Mouse (Mus musculus) midbrain, embryonic 13.5 days (tissue): ENCODE measurements at regions not wholly inside any gene's neighbourhood (a gene's known extent, or its start where the extent isn't known, plus 50 kb on each side); places are given as distances from the start of the nearest gene placed in this dataset.

Experiments used
- ATAC-seq: fragments of 200-750 bp; cut with Nextera tagmentation; 2 replicates; pipeline ENCODE4 v1.8.0; 2017; ENCODE audit warnings: mild to moderate bottlenecking, moderate TSS enrichment, moderate library complexity
- H3K27ac ChIP-seq: fragments of 300-500 bp; sonication (generic); 2 replicates; pipeline ENCODE4 v1.5.1; 2015; ENCODE audit warnings: inconsistent platforms, mild to moderate bottlenecking, moderate library complexity
- H3K27me3 ChIP-seq: fragments of 300-500 bp; sonication (generic); 2 replicates; pipeline ENCODE4 v1.6.1; 2015; ENCODE audit warnings: mild to moderate bottlenecking, inconsistent platforms
- H3K36me3 ChIP-seq: fragments of 300-500 bp; sonication (generic); 2 replicates; pipeline ENCODE4 v1.6.1; 2015; ENCODE audit warnings: mild to moderate bottlenecking, inconsistent platforms
- H3K4me1 ChIP-seq: fragments of 300-500 bp; sonication (generic); replicated peaks from 2 replicates; pipeline ENCODE4 v1.6.1; 2015; ENCODE audit warnings: inconsistent platforms
- H3K4me2 ChIP-seq: fragments of 300-500 bp; sonication (generic); replicated peaks from 2 replicates; pipeline ENCODE4 v1.6.1; 2015; ENCODE audit warnings: moderate library complexity, mild to moderate bottlenecking, inconsistent platforms
- H3K4me3 ChIP-seq: fragments of 300-500 bp; sonication (generic); replicated peaks from 2 replicates; pipeline ENCODE4 v1.5.1; 2015; ENCODE audit warnings: mild to moderate bottlenecking, inconsistent platforms
- H3K9ac ChIP-seq: fragments of 300-500 bp; sonication (generic); replicated peaks from 2 replicates; pipeline ENCODE4 v1.6.1; 2015; ENCODE audit warnings: mild to moderate bottlenecking, inconsistent platforms
- H3K9me3 ChIP-seq: fragments of 300-500 bp; sonication (generic); 2 replicates; pipeline ENCODE4 v1.6.1; 2016; ENCODE audit warnings: mild to moderate bottlenecking, inconsistent platforms
- WGBS: fragments of 180-500 bp; shearing (Covaris S2); methylation state at CpG from one replicate; pipeline ENCODE4 v1.1.7; 2015; 5-methylcytosine and 5-hydroxymethylcytosine counted together

DNA sequence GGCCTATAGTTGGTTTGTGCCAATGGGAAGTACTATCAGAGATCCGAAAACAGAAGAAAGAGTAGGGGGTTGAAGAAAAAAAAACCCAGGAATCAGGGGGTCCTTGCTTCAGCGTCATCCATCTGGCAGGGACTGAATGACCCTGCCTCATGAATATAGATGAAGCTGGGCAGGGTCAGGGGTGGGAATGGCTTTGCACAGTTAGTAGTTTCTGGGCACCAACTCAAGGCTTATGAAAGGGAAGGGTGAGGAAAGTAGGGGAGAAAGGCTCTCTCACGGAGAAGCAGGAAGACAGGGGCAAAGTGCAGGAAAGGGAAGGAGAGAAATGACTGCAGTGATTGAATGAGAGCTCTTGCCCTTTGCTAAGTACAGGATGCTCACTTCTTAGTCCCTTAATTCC, 451.3 kb upstream of the Gm6657 start:
- H3K27ac ChIP-seq: no peak overlapping the region
- 23% methylated on average over 3 of the region's 3 CpGs for WGBS
- no peaks in the 10 kb centered on the region for H3K36me3 ChIP-seq
- no peak for ATAC-seq
- H3K9me3 ChIP-seq: no peaks in the 10 kb centered on the region
- H3K4me3 ChIP-seq: no peak overlapping the region
- no peak overlapping the region for H3K4me2 ChIP-seq
- no peak overlapping the region for H3K9ac ChIP-seq
- H3K4me1 ChIP-seq: peaks cover 6% of the 10 kb centered on the region; the same call in 1 of the 2 replicates
- H3K27me3 ChIP-seq: no peaks in the 10 kb centered on the region

DNA sequence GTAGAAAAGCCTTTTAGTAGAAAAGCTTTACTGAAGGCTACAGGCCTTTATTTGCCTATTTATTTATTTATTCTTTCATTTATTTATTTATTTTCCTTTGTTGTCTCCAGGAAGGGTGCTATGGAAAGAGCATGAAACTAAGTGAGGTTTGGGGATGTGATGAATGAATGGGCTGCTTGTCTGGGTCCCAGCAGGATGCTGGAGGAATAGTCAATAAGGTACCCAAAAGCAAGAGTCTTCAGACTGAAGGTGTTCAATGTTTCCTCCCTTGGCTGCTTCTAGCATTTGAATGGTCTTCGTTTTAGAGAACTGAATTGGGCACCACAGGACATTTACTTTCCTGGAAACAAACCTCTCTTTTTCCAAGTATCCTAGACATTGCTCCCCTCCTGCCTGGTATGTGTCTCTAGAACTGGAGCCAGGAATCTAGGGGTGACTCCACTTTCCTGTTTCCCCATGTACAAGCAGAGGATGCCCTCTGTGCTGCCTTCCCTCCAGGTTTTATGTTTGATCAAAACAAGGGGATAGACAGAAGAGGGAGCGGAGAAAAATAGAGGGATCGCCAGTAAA, 444.5 kb upstream of the Gm6657 start:
- Histone ChIP-seq H3K9ac (no peak overlapping the region), H3K27me3 (no peaks in the 10 kb centered on the region), H3K4me1 (no peaks in the 10 kb centered on the region), H3K27ac (no peak overlapping the region), H3K36me3 (no peaks in the 10 kb centered on the region), H3K9me3 (no peaks in the 10 kb centered on the region), H3K4me3 (no peak overlapping the region), H3K4me2 (no peak overlapping the region)
- ATAC-seq: no peak
- WGBS: 72% methylated on average over 3 of the region's 3 CpGs

DNA sequence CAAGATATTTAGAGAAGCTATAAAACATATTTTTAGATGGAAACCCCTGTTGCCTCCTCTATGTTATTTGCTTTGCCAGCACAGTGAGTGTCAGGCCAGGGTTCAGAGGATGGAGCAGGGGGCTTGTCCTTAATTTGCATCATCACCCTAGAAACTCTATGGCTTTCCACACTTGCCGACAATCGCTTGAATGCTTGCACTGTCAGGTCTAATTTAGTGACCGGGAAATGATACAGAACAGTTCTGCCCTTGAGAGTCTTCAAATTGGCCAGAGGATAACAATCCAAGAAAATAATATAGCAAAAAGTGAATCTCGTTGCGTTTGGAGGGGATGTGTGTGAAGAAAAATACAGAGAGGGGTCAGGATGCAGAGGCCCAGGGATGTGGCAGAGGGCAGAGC, 441.9 kb upstream of the Gm6657 start:
- no peak overlapping the region for H3K4me2 ChIP-seq
- H3K4me3 ChIP-seq: no peak overlapping the region
- H3K36me3 ChIP-seq: no peaks in the 10 kb centered on the region
- H3K9ac ChIP-seq: no peak overlapping the region
- ATAC-seq: no peak
- WGBS: 87% methylated on average over 5 of the region's 5 CpGs
- no peak overlapping the region for H3K27ac ChIP-seq
- H3K4me1 ChIP-seq: no peaks in the 10 kb centered on the region
- H3K27me3 ChIP-seq: no peaks in the 10 kb centered on the region
- no peaks in the 10 kb centered on the region for H3K9me3 ChIP-seq

DNA sequence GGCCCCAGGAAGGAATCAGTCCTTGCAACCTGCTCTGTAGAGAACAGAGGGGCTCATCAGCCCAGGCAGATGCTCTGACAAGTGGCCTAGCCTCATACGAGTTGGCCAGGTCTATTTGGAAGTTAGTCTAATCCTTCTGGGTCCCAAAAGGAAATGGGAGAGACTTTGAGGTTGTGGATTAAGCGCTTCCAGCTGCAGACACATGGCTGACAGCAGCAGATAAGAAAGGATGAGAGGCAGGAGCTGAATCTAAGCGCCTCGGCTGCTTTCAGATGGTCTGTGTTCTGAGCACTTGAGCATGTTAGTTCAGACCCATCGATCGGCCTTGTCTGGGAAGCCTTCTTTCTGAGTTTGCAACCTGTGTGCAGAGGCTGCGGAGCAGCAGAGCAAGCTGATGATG, 438.0 kb upstream of the Gm6657 start:
- peak; percentile 34; the same call in 1 of the 2 replicates for ATAC-seq
- Histone ChIP-seq H3K9me3 (no peaks in the 10 kb centered on the region), H3K27ac (no peak overlapping the region; the same call in 1 of the 2 replicates), H3K9ac (no peak overlapping the region), H3K4me3 (no peak overlapping the region), H3K4me1 (no peaks in the 10 kb centered on the region), H3K36me3 (no peaks in the 10 kb centered on the region), H3K4me2 (no peak overlapping the region), H3K27me3 (no peaks in the 10 kb centered on the region)
- 65% methylated on average over 7 of the region's 7 CpGs for WGBS

DNA sequence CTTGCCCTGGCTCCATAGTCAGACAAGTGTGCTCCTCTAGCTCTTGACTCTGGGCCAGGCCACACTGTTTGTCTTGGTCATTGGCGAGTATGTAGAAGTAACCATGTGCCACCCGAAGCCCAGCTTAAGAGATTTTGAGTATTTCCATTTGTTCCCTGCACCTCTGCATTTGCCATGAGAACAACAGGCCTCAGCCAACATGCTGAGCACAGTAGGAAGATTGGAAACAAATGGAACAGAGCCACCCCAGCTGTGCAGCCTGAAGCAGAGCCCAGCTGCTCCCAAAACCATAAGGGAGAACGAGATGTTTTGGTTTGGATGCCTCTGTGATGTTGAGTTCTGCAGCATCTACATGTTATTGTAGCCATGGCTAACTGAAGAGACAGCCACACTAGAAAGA, 433.1 kb upstream of the Gm6657 start:
- Histone ChIP-seq H3K27me3 (no peaks in the 10 kb centered on the region), H3K9ac (no peak overlapping the region), H3K36me3 (no peaks in the 10 kb centered on the region), H3K4me2 (no peak overlapping the region), H3K27ac (no peak overlapping the region), H3K9me3 (no peaks in the 10 kb centered on the region), H3K4me3 (no peak overlapping the region), H3K4me1 (peaks cover 21% of the 10 kb centered on the region)
- WGBS: 80% methylated on average over 3 of the region's 3 CpGs
- no peak for ATAC-seq

DNA sequence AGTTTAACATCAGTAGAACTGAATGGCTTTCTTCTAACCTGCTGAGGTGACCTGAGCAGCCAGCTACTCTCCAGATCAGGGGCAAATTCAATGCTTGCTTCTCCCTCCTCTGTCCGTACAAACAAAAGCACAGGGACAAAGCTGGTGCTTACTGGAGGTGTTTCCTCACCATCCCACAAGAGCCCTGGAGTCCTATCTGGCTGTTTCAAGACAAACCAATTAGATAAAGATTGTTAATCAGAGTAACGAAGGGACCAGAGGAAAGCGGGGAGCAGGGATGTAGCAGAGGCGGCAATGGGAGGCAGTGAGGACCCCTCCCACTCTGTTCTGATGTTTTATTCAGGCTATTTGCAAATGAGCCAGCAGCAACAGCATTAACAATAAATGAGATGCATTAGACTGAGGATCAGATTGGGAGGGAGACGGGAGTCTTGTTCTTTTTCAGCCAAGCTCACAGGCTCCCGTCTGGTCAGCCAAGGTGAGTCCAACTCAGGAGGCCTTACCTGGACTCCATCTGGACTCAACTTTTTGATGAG, 418.0 kb upstream of the Gm6657 start:
- Histone ChIP-seq H3K27ac (0 out of 2 replicates have a peak overlapping the region, but pooled peaks have one; percentile 11), H3K9me3 (no peaks in the 10 kb centered on the region), H3K4me3 (no peak overlapping the region), H3K9ac (no peak overlapping the region), H3K4me2 (no peak overlapping the region), H3K4me1 (peaks cover 35% of the 10 kb centered on the region), H3K27me3 (no peaks in the 10 kb centered on the region), H3K36me3 (no peaks in the 10 kb centered on the region)
- ATAC-seq: peak; percentile 67; the same call in 1 of the 2 replicates
- WGBS: 49% methylated on average over 6 of the region's 6 CpGs

DNA sequence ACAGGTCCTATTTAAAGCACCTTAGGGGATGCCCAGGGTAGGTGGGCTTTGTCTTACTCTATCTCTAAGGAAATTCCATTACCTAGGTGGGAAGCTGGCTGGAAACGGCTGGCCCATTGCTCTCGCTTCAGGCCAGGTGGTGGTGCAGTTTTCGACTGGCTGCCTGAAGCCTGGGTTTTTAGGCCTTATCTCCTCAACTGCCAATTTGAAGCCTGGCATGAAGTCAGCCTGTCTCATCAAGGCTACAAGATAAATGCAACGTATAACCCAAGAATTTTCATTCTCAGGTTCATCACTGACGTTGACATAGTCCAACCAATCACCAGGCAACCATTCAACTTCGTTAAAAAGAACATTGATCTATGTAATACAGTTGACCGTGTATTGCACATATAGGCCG, 417.3 kb upstream of the Gm6657 start:
- Histone ChIP-seq H3K36me3 (no peaks in the 10 kb centered on the region), H3K9me3 (no peaks in the 10 kb centered on the region), H3K4me2 (no peak overlapping the region), H3K4me1 (peaks cover 40% of the 10 kb centered on the region), H3K4me3 (no peak overlapping the region), H3K27ac (peak overlapping the region; percentile 48; the same call in 1 of the 2 replicates), H3K9ac (no peak overlapping the region), H3K27me3 (no peaks in the 10 kb centered on the region)
- ATAC-seq: no peak
- 88% methylated on average over 8 of the region's 8 CpGs for WGBS

DNA sequence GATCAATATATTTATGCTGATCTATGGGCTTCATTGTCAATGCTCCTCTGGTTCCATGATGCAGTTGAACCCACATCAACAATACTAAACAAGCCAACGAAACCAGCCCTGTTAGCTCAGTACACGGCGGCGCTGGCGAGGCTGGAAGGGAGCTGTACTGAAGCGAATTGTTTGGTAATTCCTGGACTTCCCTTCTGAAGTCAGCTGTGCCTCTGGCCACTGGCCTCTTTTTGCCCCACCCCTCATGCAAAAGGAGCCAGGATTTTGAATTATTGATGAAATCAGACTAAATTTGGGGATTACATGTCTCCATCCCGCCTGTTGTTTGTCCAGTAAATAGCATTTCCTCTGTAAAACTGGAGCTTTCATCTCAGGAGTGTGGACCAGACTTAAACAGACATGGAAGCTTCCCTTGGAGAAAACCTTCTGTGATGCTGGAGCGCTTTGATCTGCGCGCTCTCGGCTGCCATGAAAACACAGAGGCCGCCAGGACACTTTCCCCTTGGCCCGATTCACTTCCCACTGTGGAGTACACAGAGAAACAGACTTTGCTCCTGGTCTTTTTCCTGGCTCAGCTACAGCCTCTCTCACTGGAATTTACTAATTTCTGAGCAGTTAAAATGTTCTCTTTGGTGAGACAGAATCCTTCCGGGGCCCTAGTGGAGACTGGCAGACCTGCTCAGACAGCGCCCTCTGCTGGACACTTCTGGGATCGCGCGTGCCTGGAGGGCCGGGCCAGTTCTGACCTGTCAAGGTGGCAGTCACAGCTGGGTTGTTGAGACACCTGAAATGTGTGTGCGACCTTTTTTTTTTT, 412.9 kb upstream of the Gm6657 start:
- Histone ChIP-seq H3K27me3 (no peaks in the 10 kb centered on the region), H3K4me2 (peak overlapping the region; percentile 41), H3K4me3 (peak overlapping the region; percentile 26), H3K4me1 (peaks cover 55% of the 10 kb centered on the region), H3K27ac (peak overlapping the region; percentile 74), H3K9ac (no peak overlapping the region), H3K36me3 (no peaks in the 10 kb centered on the region), H3K9me3 (no peaks in the 10 kb centered on the region)
- WGBS: 31% methylated on average over 20 of the region's 20 CpGs
- ATAC-seq: peak; percentile 69

DNA sequence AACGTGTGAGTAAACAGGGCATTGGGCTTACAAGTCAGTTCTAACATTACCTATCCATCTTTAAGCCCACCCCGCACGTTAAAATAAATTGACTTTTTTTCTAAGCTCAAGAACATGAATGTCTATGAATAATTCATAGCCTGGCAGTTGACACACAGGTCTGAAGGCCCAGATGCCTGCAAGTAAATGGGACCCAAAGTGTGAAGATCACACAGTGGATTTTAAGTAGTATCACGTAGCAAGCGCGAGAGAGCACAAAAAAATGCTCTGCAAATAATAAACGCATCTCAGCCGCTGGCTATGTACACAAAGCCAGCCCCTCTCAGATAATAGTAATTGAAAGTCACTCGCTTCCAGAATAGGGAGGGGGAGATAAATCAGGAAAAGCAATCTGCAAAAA, 410.1 kb upstream of the Gm6657 start:
- peak overlapping the region; percentile 57 for H3K27ac ChIP-seq
- whole genome bisulfite sequencing: 46% methylated on average over 9 of the region's 9 CpGs
- H3K4me2 ChIP-seq: no peak overlapping the region
- peak; percentile 24; the same call in 1 of the 2 replicates for ATAC-seq
- H3K4me1 ChIP-seq: peaks cover 43% of the 10 kb centered on the region
- H3K4me3 ChIP-seq: no peak overlapping the region
- no peaks in the 10 kb centered on the region for H3K36me3 ChIP-seq
- no peaks in the 10 kb centered on the region for H3K9me3 ChIP-seq
- H3K9ac ChIP-seq: no peak overlapping the region
- H3K27me3 ChIP-seq: peaks cover 2% of the 10 kb centered on the region; the same call in 1 of the 2 replicates

DNA sequence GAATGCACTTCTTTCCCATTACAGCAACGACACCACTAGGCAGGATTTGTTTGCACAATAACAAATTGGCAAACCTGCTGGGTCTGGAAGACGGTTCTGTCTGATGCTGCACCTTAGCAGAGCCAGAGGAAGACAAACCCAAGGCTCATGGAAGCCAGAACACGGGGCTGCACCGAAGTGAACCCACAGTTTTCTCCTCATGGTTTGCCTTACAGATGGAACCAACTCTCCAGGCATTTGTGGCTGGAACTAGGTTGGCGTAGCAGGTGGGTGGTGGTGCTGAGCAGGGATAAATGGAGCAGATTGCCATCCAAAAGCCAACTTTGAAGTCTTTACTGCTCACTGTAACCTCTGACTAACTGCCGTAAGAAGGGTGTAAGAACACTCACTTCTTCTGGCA, 408.4 kb upstream of the Gm6657 start:
- Histone ChIP-seq H3K4me1 (peaks cover 44% of the 10 kb centered on the region), H3K36me3 (no peaks in the 10 kb centered on the region), H3K4me2 (no peak overlapping the region), H3K27ac (no peak overlapping the region), H3K27me3 (peaks cover 2% of the 10 kb centered on the region; the same call in 1 of the 2 replicates), H3K9ac (no peak overlapping the region), H3K4me3 (no peak overlapping the region), H3K9me3 (no peaks in the 10 kb centered on the region)
- 84% methylated on average over 6 of the region's 6 CpGs for WGBS
- no peak for ATAC-seq

DNA sequence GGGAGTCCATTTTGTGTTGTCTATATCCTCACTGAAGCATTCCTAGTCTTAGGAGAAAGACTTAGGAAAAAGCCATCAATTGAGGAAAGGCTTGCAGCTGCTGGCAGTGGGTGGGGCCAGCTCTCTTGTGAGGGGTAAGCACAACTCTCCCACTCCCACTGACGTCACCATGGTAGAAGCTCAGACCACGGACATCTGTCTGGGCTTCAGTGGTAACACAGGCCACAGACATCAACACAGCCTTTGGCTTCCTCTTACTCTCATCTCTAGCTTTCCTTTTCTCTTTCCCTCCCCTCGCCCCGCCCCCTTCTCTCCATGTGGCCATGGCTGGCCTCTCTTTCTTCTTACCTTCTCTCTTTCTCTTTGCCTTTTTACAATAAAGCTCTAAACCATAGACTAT, 407.4 kb upstream of the Gm6657 start:
- 57% methylated on average over 4 of the region's 4 CpGs for WGBS
- Histone ChIP-seq H3K4me3 (no peak overlapping the region), H3K36me3 (no peaks in the 10 kb centered on the region), H3K27ac (no peak overlapping the region), H3K4me2 (no peak overlapping the region), H3K27me3 (peaks cover 2% of the 10 kb centered on the region; the same call in 1 of the 2 replicates), H3K4me1 (peaks cover 35% of the 10 kb centered on the region), H3K9me3 (no peaks in the 10 kb centered on the region), H3K9ac (no peak overlapping the region)
- ATAC-seq: no peak

DNA sequence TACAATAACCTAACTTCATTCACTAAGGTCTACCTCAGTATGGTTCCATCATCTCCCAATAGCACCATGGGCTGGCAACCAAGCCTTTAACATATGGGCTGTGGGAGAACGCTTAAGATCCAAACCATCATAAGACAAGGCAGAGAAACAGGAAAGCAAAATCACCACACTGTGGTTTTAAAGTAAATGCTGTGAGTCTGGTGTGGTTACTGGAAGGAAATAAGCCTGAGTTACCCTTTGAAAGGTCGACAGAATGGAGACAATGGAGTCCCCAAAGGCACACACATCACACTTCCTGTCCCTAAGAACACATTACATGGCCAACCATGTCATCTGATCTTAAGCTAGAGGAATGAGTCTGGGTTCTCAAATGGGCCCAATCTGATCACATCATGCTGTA, 405.8 kb upstream of the Gm6657 start:
- no peak for ATAC-seq
- H3K27me3 ChIP-seq: peaks cover 2% of the 10 kb centered on the region; the same call in 1 of the 2 replicates

More for the DNA sequence above, 405.8 kb upstream of the Gm6657 start:
- Histone ChIP-seq H3K4me2 (no peak overlapping the region), H3K9me3 (no peaks in the 10 kb centered on the region), H3K4me1 (peaks cover 31% of the 10 kb centered on the region), H3K36me3 (no peaks in the 10 kb centered on the region), H3K27ac (no peak overlapping the region), H3K4me3 (no peak overlapping the region), H3K9ac (no peak overlapping the region)
- whole genome bisulfite sequencing: 73% methylated on average over 2 of the region's 2 CpGs
